Mouse (Mus musculus): Measurements from ENCODE around the gene Tas1r2. TPM values are rescaled to one million over a fixed set of nuclear protein-coding genes. Genes with fewer than 3 reads are reported as not detected.

Tas1r2 gene
- total RNA-seq (2021), result not detected
- long read RNA-seq, experiment 1, result 0 reads
- long read RNA-seq, experiment 2, result 0 reads

GRCm38 (mm10) chr4:139653238-139653637 is at the start of gene Tas1r2:
Tas1r2 (plus strand) TSS chr4:139653538.
- intact Hi-C loops (cut with DNase I), result no loop called here

GRCm38 (mm10) chr4:139605216-139605615 is 48.1 kb upstream of the Tas1r2 start:
- DNase-seq, result no peak
- intact Hi-C loops (cut with DNase I), result no loop called here

More at GRCm38 (mm10) chr4:139653238-139653637, at the start of gene Tas1r2:
- no peak for DNase-seq

- intact Hi-C loops (cut with DNase I), result no loop called here
- no peak for DNase-seq
Measured at GRCm38 (mm10) chr4:139606732-139607131, 46.6 kb upstream of the Tas1r2 start.

DNA sequence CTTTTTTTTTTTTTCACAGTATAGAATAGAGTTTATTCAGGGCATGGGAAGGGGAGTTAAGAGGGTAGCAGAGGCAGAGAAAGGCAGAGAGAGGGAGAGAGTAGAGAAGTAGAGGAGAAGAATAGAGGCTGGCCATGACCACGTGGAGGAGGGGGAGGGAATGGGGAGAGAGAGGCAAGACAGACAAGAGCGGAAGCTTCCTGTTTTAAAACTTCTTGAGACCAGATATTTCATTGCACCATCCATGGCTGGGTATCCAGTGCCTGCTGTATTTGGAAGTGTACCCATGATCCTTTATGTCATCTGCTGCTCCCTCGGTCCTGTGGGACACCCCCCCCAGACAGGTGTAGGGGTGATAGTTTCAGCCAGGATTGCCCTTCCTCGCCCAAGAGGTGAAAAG is 44.4 kb upstream of the Tas1r2 start:
- intact Hi-C loops (cut with DNase I), result no loop called here
- DNase-seq, result no peak

GRCm38 (mm10) chr4:139610954-139611353 is 42.4 kb upstream of the Tas1r2 start:
- no peak for DNase-seq
- intact Hi-C loops (cut with DNase I), result loop anchor here (2.0 to 5.0 kb wide), 2 partner anchors 39 to 140 kb away; no protein-coding TSS in a partner anchor

GRCm38 (mm10) chr4:139611542-139611953 is 41.8 kb upstream of the Tas1r2 start:
- DNase-seq, result peak; percentile 79 to 84
- intact Hi-C loops (cut with DNase I), result loop anchor here (2.0 to 5.0 kb wide), 2 partner anchors 39 to 141 kb away; no protein-coding TSS in a partner anchor

DNA sequence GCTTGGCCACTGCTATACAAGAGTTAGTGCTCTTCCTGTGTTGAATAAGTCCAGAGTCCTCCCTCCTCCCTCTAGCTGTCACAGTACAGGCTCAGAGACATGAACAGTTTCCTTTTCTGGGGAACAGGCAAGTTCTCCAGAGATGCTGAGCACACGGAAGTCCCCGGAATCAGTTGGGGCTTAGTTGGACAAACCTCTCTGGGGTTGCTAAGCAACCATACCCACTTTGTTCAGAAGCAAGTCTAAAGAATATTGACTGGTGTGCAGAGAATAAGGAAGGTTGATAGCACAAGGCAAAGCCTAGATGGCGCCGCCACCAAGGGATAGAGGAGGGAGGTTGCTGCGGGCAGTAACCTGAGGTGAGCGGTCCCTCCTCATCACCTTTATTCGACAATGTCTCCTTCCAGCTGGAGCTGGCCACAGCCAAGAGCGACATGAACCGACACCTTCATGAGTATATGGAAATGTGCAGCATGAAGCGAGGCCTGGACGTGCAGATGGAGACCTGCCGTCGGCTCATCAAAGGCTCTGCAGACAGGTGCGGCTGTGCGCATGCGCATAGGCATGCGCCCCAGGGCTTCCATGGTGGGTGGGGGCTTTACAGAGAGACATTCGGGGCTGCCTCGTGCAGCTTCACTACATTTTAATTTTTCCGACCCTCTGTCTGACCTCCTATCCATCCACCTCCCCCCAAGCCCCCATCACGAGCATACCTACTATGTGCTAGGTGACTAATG is 38.6 kb upstream of the Tas1r2 start:
- intact Hi-C loops (cut with DNase I), result loop anchor here (5.0 kb wide), 1 partner anchor 42 kb away; no protein-coding TSS in a partner anchor
- no peak for DNase-seq

DNA sequence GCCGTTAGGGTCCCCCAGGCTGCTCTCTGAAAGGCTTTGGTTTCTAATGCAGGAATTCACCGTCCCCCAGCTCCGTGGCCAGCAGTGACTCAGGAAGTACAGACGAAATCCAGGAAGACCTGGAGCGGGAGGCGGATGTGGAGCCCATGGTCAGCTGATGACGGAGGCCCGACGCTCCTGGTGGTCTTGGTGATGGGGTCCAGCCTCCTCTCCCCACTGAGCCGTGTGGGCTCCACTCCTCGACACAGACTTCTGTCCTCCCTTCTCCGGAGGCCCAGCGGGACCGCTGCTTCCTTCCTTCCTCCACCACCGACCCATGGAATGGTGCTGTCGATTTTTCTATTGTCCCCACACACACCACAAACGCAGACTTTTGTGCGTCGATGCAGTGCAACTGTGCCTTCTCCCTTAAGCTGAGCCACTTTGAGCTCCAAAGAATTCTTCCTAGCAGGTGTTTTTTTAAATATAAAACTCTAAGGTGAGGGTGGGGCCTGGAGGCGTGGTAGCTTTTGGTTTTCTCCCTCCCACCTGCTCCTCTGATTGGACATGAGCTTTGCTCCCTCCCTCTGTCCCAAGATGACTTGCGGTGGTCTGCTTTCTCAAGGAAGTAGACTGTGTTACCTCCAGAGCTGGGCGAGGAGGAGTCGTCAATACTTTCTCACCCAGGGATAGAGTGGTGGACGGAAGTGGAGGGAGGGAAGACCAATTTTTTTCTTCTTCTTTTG is 36.9 kb upstream of the Tas1r2 start:
- intact Hi-C loops (cut with DNase I), result no loop called here
- DNase-seq, result no peak

DNA sequence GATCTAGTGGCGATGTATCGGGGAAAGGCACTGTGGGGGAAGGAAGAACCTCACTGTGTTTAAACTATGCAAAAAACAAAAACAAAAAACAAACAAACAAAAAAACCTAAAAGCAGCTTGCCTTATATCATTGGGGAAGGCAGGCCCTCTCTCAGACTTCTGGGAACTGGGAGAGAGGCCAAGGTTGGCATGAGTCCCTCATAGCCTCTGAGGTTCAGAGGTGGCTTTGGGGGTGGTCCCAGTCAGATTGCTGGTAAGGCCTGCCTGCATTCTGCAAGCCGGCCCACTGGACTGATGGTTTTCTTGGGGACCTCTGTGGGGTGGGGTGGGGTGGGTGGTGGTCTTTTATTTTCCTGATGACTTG is 36.4 kb upstream of the Tas1r2 start:
- DNase-seq, result no peak
- intact Hi-C loops (cut with DNase I), result no loop called here

DNA sequence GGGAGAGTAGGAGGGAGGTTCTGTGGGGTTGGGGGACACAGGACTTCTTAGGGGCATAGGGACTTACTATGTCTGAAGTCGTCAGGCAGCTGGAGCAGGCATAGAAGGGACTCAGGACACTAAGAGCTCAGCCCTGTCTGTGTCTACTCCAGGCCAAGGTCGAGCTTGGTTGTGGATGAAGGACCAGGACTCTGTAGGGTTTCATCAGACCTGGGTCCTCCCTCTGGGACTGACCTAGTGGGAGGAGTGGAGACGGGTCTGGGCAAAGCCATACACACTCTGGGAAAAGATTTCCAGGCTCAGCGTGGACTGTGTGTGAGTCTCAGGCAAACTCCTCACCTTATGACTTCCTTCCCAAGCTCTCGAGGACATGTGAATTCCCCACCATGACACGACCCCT is 33.6 kb upstream of the Tas1r2 start:
- intact Hi-C loops (cut with DNase I), result no loop called here
- no peak for DNase-seq

DNA sequence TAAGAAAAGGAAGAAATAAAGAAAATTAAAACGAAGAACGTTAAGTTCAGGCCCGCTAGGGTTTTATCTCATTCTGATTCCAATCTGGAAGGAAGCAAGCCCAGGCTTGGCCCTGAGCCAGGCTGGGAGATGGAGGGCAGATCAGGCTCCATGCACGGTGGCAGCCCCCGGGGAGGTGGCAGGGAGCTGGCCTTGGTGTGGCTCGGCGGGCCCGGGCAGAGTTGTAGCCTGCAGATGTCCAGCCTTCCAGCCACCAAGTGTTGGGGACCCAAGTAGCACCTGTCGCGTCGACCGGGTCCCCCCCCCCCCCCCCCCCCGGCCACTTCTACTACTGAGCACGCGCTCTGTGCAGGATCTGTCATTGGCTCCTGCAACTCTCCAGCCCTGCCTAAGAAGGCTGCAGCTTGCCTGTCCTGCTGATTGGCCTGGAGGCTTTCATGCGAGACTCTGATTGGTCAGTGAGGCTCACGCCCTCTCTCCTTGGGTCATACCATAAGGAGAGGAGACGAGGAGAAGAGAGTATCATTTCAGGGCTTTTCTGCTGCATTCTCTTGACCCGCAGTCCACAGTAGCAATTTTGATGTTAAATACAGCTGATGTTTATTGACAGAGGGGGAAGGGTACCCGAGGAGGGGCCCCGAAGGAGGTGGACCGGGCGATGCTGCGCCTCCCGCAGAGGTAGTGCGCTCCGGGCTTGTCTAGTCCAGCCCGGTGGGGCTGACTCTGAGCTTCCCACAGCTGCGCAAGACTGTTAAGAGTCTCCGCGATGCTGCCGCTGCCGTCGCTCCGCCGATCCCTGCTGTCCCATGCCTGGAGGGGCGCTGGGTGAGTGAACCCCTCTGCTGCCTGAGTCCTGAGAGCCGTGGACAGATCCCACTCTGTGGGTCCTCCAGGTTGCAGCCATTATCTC is 30.7 kb upstream of the Tas1r2 start, which contains the start of gene Aldh4a1:
Gene Aldh4a1 (plus strand): TSS at position 494 of the 910 bp plus-strand sequence.
- DNase-seq, result peak; percentile 81 to 85
- intact Hi-C loops (cut with DNase I), result no loop called here

- DNase-seq, result no peak
- intact Hi-C loops (cut with DNase I), result no loop called here
Measured at GRCm38 (mm10) chr4:139623434-139624115, 29.8 kb upstream of the Tas1r2 start.

DNA sequence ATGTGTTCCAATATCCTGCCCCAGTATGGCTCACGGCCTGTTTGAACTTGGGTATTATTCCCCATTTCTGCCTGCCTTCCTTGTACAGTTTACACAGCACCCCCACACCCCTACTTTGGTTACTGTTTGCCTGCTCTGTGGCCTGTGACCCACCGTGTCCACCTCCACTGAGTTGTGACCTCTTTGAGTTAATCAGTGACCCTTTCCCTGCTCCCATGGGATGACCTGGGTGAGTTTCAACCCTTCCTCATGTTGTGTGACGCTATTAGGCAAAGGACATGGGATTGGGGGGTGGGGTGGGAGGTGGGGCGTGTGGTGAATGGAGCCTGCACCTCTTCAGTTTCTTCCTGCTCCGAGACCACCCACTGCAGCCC is 29.2 kb upstream of the Tas1r2 start:
- intact Hi-C loops (cut with DNase I), result no loop called here
- DNase-seq, result no peak

GRCm38 (mm10) chr4:139624706-139625105 is 28.6 kb upstream of the Tas1r2 start:
- intact Hi-C loops (cut with DNase I), result no loop called here

GRCm38 (mm10) chr4:139627361-139627760 is 26.0 kb upstream of the Tas1r2 start:
- DNase-seq, result no peak
- intact Hi-C loops (cut with DNase I), result no loop called here

More at GRCm38 (mm10) chr4:139624706-139625105, 28.6 kb upstream of the Tas1r2 start:
- DNase-seq, result no peak

DNA sequence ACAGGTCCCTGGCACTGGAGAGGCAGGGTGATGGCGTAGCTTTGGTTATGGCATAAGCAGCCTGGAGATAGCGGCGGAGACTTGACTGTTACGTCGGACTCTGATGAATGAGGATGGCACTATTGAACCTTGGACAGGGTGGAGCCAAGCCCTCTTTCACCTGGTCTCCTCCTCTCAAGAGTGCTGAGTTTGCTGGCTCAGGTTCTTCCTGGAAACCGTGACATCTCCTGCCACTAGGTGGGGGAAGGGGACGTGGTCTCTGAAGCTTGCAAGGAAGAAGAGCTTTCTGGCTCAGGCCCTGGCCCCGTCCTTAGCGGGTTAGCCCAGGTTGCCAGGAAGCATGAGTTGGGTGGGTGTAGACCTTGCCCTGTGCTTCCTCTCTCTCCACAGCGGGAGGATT is 23.2 kb upstream of the Tas1r2 start:
- intact Hi-C loops (cut with DNase I), result no loop called here
- DNase-seq, result no peak

DNA sequence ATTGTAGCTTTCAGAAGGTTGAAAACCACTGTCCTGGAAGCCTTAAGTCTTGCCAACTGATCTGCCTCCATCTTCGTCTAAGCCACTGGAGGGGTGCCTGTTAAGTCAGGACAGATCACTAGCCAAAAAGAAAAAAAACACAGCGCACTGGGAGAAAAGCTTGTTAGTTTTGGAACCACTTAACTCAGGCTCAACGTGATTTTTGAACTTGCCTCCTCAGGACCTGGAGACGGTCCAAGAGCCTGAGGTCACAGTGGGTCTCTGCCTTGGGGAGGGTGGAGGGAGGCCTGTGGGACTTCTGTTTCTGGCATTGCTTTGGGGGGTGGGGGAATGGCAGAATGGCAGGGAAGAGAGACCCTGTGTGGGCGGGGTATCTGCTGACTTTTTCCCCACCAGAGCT is 22.2 kb upstream of the Tas1r2 start:
- no peak for DNase-seq
- intact Hi-C loops (cut with DNase I), result no loop called here

DNA sequence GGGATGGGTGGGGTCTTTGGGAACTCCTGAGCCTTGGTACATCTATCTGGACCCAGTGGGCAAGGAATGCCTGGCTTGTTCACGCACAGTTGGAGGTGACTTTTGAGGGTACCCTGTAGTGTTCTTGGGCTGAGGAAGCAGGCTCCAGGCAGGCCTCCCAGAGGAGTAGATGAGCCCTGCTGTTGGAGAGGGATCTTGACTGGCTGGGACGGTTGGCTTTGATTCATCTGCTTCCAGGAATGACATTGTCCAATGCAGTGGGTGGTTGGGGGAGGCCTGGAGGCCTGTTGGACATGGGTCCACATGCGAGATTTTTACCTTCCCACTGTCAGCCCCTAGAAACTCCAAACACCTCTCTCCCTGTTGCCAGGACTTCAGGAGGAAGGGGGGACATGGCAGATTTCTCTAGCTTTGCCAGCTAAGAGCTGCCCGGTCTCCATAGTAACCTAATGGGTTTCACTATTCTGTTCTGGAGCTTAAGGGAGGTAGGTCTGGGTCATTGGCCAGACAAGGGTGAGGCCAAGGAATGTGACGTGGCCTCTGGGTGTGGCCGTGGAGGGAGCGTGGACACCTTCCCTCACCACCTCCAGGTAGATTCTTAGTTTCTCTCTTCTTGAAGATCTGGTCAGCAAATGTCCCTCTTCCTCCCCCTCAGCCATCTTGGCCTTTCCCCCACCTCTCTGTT is 21.6 kb upstream of the Tas1r2 start:
- intact Hi-C loops (cut with DNase I), result no loop called here
- DNase-seq, result no peak

- intact Hi-C loops (cut with DNase I), result no loop called here
- DNase-seq, result no peak
Measured at GRCm38 (mm10) chr4:139632254-139632580, 21.1 kb upstream of the Tas1r2 start.

DNA sequence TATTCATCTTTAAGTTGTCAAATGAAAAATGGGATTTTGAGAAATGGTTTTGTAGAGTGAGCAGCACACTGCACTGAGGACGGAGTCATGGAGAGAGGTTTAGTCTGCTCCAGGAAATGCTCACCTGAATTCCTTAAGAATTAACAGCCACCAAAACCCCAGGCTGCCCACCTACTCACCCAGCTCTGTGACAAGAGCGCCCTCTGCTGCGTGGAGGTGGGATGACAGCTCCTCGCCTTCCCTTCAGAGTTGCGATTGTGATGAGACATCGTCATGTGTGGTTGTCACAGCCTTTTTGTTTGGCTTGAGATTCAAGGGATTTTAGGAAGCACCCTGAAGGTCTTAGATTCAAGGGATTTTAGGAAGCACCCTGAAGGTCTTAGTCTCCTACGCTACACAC is 17.0 kb upstream of the Tas1r2 start:
- peak; percentile 43 to 62 for DNase-seq
- intact Hi-C loops (cut with DNase I), result loop anchor here (2.0 kb wide), 1 partner anchor 168 kb away; no protein-coding TSS in a partner anchor
